Comparison of ENCODE assay signal across 8 mouse cellular contexts in the genomic region with DNA sequence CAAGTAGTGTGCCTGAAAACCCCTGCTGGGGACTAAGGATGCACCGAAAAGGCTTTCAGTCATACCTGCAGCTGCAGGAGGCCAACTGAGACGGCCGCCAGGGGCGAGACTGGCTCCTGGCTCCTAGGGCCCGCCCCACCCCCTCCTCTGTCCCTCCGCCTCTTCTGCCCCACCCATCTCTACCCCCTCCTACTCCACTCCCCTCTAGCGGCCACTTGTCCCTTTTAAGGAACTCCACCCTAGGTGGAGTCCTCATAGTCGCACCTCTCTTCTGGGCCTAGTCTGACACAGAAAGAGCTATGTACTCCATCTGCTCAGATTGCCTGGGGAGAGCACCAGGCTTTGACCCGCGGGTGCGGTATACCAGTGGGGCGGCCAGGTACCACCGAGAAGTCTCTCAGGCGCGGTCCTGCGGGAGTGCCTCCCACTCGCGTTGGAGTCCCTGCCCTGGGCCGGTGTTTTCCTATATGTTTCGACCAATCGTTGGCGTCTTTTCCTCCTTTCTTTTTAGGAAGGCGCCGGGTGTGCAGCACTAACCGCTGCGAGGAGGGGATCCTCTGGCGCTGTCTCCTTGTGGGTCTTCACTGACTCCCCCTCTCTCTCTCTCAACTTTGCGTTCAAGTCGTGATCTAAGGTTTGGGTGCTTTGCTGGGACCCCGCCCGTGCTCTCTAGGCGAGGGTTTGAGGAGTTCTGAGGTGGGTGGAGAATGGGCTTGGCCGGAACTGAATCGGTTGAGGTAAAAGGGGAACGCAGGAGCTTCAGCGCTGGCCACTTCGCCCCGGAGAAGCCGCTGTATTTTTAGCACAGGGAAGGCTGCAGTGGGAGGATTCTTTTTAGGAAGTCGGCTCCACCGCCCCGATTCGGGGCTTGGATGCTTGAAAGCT.
DNase-seq lines count a peak whose midpoint lies in the region; ATAC-seq lines count a peak whose summit lies in the region.

No protein-coding gene starts in this region.

- no peaks in the 10 kb centered on the region for H3K36me3 ChIP-seq in intestine, embryonic 14.5 days (ENCODE audit: control insufficient read depth, insufficient read depth, low read length)
- no peaks in the 10 kb centered on the region for H3K36me3 ChIP-seq in limb, embryonic 12.5 days
- H3K36me3 ChIP-seq in midbrain, embryonic 11.5 days (ENCODE audit: control insufficient read depth, insufficient read depth, low read length), result no peaks in the 10 kb centered on the region

- peak overlapping the region; percentile 57 for H3K4me2 ChIP-seq in intestine, embryonic 14.5 days (ENCODE audit: low read length)
- peak overlapping the region; percentile 68 for H3K4me2 ChIP-seq in limb, embryonic 12.5 days
- H3K4me2 ChIP-seq in midbrain, embryonic 11.5 days, result peak overlapping the region; percentile 48

- no peaks in the 10 kb centered on the region for H3K9me3 ChIP-seq in intestine, embryonic 14.5 days (ENCODE audit: control insufficient read depth, low read length)
- no peaks in the 10 kb centered on the region for H3K9me3 ChIP-seq in limb, embryonic 12.5 days
- no peaks in the 10 kb centered on the region for H3K9me3 ChIP-seq in midbrain, embryonic 11.5 days (ENCODE audit: control insufficient read depth, low read length)

- no peak overlapping the region for H3K27ac ChIP-seq in intestine, embryonic 14.5 days (ENCODE audit: low read depth)
- H3K27ac ChIP-seq in limb, embryonic 12.5 days, result no peak overlapping the region
- no peak overlapping the region for H3K27ac ChIP-seq in midbrain, embryonic 11.5 days (ENCODE audit: low read depth, low read length)

- no peaks in the 10 kb centered on the region for H3K4me1 ChIP-seq in intestine, embryonic 14.5 days (replicated peaks; ENCODE audit: control insufficient read depth, insufficient read depth, low read length)
- H3K4me1 ChIP-seq in limb, embryonic 12.5 days (replicated peaks), result no peaks in the 10 kb centered on the region
- H3K4me1 ChIP-seq in midbrain, embryonic 11.5 days (ENCODE audit: control insufficient read depth, insufficient read depth, low read length), result no peaks in the 10 kb centered on the region

- H3K9ac ChIP-seq in intestine, embryonic 14.5 days (ENCODE audit: low read length), result peak overlapping the region; percentile 22; the same call in 1 of the 2 replicates
- 0 out of 2 replicates have a peak overlapping the region, but pooled peaks have one; percentile 27 for H3K9ac ChIP-seq in limb, embryonic 12.5 days (replicated peaks)
- peak overlapping the region; percentile 54; the same call in 1 of the 2 replicates for H3K9ac ChIP-seq in midbrain, embryonic 11.5 days (ENCODE audit: low read length)

- ATAC-seq in common myeloid progenitor, adult 5-6 weeks (replicated peaks; ENCODE audit: low read depth, poor library complexity, severe bottlenecking), result peak; percentile 89
- ATAC-seq in intestine, embryonic 14.5 days (replicated peaks; ENCODE audit: low FRiP score, low TSS enrichment, low read depth), result peak; percentile 60
- peak; percentile 80 for ATAC-seq in limb, embryonic 12.5 days (ENCODE audit: insufficient number of reproducible peaks, insufficient read depth, low FRiP score, low TSS enrichment, low read depth)
- peak; percentile 82 for ATAC-seq in midbrain, embryonic 11.5 days (ENCODE audit: low FRiP score)

- WGBS in intestine, embryonic 14.5 days, result 12% methylated on average over 39 of the region's 43 CpGs
- whole genome bisulfite sequencing in limb, embryonic 12.5 days, result 17% methylated on average over 41 of the region's 43 CpGs
- whole genome bisulfite sequencing in midbrain, embryonic 11.5 days, result 19% methylated on average over 43 of the region's 43 CpGs

- H3K27me3 ChIP-seq in intestine, embryonic 14.5 days (replicated peaks; ENCODE audit: control insufficient read depth, insufficient read depth, low read length), result peaks cover 8% of the 10 kb centered on the region; the same call in 1 of the 2 replicates
- H3K27me3 ChIP-seq in limb, embryonic 12.5 days, result peaks cover 34% of the 10 kb centered on the region
- peaks cover 2% of the 10 kb centered on the region for H3K27me3 ChIP-seq in midbrain, embryonic 11.5 days (ENCODE audit: control insufficient read depth, insufficient read depth, low read length)

- peak overlapping the region; percentile 41 for H3K4me3 ChIP-seq in intestine, embryonic 14.5 days (ENCODE audit: low read depth, low read length)
- peak overlapping the region; percentile 45 for H3K4me3 ChIP-seq in limb, embryonic 12.5 days (replicated peaks)
- H3K4me3 ChIP-seq in midbrain, embryonic 11.5 days (ENCODE audit: low read depth, low read length), result peak overlapping the region; percentile 40

- peak; percentile 10 to 15 for DNase-seq in adrenal gland, adult 18-20 months (ENCODE audit: low spot score in 2 of 2)
- DNase-seq in gastrocnemius, postnatal 14 days, result peak; percentile 7
- peak; percentile 65 for DNase-seq in intestine, embryonic 14.5 days (ENCODE audit: low spot score)
- peak; percentile 89 for DNase-seq in midbrain, embryonic 11.5 days (ENCODE audit: low spot score, missing footprints)
- peak; percentile 12 for DNase-seq in right cerebral cortex, postnatal 4 days
- DNase-seq in adipocyte (ENCODE audit: low spot score), result no peak

- intact Hi-C loops in gastrocnemius, postnatal 14 days (cut with DNase I; ENCODE audit: low total_unique reads), result loop anchor here (5.0 kb wide), 1 partner anchor 207 kb away; no protein-coding TSS in a partner anchor
